Mouse (Mus musculus): ENCODE data around the gene Vgll4.

- no peak for TF ChIP-seq EP300 (IDR thresholded peaks at IDR 0.05; ENCODE audit: insufficient read depth, low read depth, low read length)
- TF ChIP-seq POLR2A (IDR thresholded peaks at IDR 0.05; ENCODE audit: insufficient read depth, low read depth, low read length): no peak
- TF ChIP-seq CTCF (IDR thresholded peaks at IDR 0.05): no peak
Measured at GRCm38 (mm10) chr6:114835752-114836151, 134.0 kb downstream of the Vgll4 start.

Data from heart, adult 2 months (tissue).